Mouse (Mus musculus) erythroblast, embryonic 14.5 days (primary cell): ENCODE data around the gene Mettl1.

Source experiments
- GATA1 ChIP-seq: IDR thresholded peaks from 2 replicates; pipeline ENCODE4 v1.6.1; 2012; ENCODE audit warnings: low read length, inconsistent platforms, mixed read lengths
- TAL1 ChIP-seq: IDR thresholded peaks from 3 replicates; pipeline ENCODE4 v1.6.1; 2012; ENCODE audit warnings: low read length, inconsistent platforms, mixed read lengths

GRCm38 (mm10) chr10:127091507-127092396, 50.5 kb downstream of the Mettl1 start:
- TF ChIP-seq TAL1: no peak
- no peak for TF ChIP-seq GATA1
